Mouse (Mus musculus) mouse embryonic stem cell (cell line): ENCODE measurements around the gene Smarca2.

Experiments used
- in situ Hi-C, 2 experiments: fragments of 300-500 bp; cut with MboI; formaldehyde crosslinking; loops; 1 replicate in 1 of 2; 3 replicates in 1 of 2; pipeline ENCODE4 v1.14.3; 2019 to 2020; ENCODE audit warnings: low sequenced_read_pairs in 2 of 2, low pct_unique_long_range_greater_than_20kb in 1 of 2, mixed read lengths in 1 of 2; ENCODE audit not compliant: unreplicated experiment in 1 of 2

Gene Smarca2

DNA sequence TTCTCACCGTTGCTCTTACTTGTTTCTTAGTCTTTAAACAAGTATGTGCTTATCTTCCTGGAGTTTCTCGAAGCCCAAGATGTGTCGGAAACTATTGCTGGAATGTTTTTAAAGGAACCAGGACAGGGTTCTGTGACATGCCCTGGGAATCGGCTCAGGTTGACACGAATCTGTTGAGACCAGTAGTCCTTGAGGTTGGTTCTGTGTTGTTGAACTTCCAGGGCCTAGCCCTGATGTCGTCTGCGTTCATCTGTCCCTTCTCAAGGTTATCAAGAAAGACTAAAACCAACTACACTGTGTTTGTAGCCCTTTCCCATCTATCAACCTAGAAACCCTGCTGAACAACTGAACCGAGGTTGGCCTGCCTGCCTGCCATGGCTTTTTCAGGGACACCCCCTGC is 151.5 kb downstream of the Smarca2 start:
- in situ Hi-C loops = no loop called here

DNA sequence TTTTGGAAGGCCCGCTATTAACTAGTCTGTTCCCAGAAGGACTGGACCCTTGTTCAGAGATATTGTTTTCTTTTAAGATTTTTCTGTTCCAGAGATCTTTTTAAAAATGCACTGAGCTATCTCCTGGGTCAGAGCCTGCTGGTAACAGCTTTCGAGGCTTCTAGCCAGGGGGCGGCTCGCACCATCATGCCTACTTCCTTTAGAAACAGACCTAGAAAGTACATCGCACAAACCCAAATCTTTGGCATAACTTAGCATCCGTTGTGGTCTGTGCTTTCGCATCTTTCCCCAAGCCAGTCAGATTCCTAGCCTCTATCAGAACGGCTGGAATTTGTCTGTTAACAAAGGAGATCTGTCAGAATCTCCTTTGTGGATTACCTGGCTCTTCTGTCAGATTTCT is 153.3 kb downstream of the Smarca2 start:
- in situ Hi-C loops = no loop called here

DNA sequence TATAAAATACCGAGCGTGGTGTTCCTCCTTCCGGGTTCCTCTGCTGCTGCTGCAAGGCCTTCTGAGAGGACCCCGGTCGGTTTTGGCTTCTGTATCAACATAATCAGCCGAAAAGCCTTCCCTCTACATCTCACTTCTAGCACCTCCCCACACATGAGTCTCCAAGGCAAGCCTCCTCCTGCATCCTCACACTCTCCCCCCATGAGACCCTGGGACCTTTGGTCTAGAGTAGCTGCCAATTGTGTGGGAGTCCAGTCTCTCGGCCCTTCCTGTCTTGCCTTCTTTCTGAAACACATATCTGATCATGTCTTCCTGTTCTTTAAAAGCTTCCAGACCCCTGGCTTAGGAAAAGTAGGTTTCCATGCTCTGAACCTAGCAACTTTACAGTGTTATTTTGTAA is 153.8 kb downstream of the Smarca2 start:
- in situ Hi-C loops = no loop called here

DNA sequence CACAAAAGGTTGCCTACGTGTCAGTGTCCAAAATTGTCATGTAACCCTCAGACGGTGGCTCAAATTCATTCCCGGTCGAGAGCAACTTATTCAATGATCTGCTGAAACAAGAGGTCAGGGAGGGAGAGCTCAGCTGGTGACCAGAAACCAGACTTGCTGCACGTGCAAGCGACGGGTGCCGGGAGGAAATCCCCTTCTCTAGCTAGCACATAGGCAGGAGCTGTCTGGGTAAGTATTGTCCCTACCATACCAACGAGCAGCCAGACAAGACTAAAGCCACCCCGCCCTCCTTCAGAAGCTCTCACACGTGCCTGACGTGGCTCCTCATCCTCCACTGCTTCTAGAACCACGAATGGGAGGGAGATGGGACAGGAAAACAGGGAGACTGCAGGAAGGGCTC is 154.4 kb downstream of the Smarca2 start:
- in situ Hi-C loops = no loop called here

DNA sequence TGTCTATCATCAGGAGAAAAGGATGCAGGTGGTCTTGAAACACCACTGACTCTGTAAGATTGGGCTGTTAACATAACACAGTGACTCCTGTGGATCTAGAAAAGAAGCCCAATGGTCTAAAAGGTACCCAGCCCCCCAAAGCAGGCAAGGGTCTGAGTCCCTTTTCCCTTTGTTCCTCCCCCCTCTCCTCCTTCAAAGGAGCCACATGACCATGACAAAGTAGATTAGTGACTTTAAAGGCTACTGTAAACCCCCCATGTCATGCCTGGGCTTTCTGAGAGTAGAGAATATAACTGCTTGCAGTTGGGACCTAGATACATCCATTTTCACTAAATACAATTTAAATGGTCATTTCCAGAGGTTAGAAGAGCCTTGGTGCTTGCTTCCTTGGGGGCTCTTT is 156.4 kb downstream of the Smarca2 start:
- in situ Hi-C loops = no loop called here

DNA sequence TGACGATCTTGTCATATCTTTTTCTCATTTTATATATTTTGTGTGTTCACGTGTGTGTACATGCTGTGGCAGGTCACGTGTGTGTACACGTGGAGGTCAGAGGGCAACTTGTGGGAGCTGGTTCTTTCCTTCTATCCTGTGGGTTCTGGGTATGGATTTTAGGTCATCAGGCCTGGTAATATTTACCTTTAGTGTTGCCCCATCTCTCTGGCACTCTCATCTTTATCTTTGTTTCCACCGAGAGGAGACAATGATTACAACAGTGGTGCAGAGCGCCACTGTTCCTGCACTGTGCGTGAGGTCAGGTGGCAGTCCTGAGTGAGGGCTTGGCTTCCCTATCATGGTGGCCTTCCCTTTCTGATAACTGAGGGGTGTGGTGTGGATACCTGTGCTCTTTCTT is 160.6 kb downstream of the Smarca2 start:
- in situ Hi-C loops = no loop called here

DNA sequence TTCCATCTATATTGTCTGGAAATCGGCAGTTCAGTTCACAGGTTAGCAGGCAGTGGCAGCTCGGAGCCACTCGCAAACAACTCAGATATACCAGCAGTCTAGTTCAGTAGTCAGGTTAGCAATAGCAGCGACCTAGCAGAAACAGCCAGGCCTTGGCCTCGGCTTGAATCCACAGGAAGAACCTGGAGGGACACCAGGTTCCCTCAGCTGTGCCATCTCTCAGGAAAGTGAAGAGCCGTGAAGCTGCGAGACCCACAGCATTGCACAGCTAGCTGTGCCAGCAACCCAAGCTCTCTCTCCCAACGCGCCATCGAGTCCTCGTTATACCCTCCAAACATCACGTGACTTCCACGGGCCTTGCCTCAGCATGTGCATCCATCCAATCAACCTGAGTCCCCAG is 162.6 kb downstream of the Smarca2 start:
- in situ Hi-C loops = no loop called here

DNA sequence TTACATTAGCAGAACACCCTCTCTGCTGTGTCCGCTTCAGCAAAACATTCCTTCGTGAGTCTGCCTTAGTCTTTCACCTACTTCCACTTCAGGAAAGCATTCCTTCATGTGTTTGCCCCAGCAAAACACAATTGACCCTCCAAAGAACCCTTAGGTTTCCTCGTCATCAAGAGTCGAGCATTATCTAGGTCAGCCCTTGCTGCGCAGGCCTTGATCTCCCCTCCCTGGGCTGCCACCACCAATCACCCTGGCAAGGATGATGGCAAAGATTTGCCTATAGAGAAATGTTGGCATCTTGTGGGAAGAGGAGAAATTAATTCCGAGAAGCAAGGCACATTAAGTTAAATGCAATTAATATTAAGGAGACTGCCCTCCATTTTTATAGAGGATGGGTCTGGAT is 163.1 kb downstream of the Smarca2 start:
- in situ Hi-C loops = no loop called here

DNA sequence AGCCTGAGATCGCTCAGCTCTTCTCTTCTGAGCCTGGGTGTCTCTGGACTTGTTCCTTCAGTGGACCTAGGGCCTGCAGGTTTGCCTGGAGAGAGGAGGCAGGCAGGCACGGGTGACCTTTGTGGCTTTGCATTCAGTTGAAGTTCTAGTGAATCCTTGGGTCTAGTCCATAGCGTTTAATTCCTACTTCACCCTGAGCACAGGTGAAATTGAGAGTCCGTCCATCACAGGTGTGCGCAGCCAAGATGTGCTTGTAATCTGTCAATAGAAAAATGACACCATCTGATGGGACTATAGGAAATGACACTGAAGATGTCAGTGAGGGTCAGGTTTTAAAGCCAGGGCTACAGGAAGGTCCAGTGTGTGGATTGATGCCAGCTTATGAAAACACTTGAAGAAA is 164.0 kb downstream of the Smarca2 start:
- in situ Hi-C loops = no loop called here

DNA sequence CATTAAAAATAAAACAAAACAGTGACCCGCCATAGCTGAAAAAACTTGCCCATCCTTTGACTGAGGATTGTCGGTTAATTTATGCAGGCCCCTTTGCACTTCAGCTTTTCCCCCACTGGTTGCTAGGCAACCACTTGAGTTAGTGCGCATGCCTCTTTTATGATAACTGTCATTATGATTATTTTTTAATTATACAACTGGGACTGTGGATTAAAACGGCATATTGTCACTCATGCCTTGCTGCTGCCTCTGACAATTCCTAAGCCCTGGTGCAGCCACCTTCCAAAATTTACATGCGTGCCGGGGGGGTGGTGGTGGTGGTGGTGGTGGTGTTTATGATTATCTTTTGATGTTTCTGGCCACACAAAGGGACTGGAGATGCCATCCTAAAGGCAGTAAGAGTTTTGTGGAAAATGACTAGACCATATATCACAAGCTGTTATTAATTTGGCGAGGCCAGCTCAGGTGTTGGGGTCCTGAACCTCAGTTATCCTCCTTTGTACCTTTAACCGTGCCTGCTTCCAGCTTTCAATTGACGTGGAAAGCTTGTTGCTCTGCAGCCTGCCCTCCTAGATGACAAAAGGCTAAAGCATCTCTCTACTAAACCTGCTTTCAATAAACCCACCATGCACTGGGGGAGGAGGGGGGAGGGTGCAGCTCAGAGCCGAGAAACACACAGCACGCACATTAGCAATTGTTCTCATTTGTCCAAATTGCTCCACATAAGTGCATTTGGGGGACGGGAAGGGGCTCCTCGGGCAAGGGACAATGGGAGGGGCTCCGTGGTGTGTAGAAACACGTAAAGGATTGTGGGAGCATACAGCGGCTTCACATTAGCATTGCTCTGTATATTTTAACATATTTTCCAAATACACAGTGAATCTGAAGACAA is 165.0 kb downstream of the Smarca2 start:
- in situ Hi-C loops = no loop called here

DNA sequence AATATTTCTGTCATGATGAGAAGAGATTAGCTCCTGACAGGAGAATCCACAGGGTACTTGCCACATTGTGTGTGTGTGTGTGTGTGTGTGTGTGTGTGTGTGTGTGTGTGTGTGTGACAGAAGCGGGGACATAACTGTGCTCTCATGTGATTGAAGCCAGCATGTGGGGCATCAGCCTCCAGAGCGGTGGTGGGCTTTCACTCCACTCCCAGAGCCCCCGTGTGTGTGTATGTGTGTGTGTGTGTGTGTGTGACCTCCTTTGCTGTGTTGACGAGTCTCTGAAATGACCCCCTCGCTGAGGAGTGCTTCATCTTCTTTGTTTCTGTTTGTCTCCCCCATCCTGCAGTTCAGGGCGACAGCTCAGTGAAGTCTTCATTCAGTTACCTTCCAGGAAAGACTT is 165.7 kb downstream of the Smarca2 start:
- in situ Hi-C loops = no loop called here

DNA sequence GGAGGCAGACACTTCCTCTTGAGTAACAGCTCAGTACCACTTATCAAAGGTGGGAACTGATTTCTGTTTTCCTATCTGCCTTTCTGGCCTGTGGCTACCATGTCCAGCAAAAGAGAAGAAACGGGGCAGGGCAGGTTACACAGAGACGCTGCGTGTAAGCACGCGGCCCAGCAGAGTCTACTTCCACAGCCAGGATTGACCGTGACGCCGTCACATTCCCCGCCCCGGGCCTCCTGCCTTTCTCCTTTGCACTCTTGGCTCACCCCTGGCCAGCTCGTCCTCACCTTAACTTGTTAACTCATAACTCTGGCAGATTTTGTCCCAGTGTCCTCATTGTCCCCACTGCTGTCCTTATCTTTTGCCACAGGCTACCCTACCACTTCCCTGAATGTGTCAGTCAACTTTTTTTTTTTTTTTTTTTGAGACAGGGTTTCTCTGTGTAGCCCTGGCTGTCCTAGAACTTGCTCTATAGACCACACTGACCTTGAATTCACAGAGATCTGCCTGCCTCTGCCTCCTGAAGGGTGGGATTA is 167.3 kb downstream of the Smarca2 start:
- in situ Hi-C loops = no loop called here

DNA sequence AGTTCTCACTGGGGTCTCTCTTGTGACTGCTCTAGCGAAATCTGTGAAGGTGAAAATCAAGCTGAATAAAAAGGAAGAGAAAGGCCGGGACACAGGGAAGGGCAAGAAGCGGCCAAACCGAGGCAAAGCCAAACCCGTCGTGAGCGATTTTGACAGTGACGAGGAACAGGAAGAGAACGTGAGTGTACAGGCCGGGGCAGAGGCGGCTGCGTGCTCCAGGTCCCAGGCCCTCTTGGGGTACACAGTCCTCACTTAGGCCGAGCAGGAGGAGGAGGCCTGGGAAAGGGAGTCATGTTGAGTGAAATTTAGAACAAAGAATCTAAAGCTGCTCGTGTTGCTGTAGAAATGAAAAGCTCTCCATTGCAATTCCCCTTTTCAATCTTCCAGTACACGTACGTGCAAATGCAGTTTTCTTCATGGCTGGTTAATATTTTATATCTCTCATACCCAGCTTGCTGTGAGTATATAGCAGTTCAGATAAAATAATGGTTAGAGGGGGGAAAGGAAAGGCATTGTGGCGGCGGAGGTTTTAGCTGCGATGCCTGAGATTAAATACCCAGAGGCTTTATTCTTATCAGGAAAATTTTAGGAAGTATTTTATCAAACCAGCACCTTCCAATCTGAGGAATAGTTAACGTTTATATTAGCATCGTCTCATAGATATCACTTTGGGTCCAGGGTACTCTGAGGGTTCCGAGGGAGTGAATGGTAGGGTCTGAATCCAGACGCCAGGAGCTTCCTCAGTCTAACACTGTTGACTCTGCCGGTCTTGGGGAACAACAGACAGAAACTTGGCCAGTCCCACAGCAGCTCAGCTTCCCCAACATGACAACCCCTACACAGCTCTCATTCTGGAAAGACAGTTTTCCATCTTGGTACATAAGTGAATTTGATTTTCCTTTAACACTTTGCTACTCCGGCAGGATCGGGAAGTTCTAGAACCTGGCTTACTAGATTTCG is 171.5 kb downstream of the Smarca2 start:
- in situ Hi-C loops = no loop called here

DNA sequence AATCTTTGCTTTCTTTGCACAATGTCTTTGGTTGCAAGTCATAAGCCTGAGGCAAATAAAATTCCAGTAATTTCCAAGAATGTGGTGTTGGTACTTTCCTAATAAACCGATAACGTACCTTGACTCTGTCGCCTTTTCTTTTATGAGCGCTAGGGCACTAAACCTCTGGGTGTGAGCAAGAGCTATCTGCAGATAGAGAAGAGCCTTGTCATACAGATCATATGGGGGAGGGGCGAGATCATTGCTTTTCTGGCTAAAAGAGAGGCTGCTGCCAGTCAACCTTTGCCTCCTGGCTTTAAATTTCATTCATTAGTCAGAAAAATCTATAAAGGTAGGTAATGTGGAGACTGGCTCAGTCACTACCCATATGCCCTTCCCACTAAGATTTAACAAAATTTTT is 173.3 kb downstream of the Smarca2 start:
- in situ Hi-C loops = no loop called here

DNA sequence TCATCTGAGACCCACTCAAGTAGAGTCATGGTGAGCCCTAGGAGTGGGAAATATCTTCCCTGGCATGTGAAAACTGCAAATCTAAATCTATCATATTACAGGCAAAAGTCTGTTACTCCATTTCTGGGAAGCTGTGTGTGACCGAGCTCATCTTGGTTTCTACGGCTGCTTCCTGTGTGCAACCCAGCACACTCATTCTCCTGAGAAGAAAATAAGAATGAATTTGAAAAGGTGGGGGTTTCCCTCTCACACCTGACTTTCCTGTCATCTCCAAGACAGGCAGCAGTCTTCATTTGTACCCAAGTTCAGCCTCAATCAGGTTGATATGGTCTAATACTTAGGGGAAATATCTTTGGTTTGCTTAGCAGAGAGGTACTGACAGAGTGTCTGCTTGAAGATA is 176.4 kb downstream of the Smarca2 start:
- in situ Hi-C loops = no loop called here

DNA sequence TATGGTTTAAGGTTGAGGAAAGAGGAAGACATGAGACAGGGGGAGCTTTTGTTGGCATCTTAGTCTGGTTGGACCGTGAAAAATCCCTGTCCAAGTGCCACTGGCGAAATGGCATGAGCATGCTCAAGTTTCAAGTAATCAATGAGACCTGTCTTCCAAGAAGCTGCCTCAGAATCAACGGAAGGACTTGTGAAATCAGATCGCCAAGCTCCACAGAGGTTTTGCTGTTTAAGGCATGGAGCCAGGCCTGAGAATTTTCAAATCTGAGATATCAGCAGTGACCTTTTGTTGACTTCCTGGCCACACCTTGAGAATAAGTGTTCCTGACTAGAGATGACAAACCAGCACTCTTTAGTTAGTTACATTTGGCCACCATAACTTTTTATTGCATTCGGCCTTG is 183.6 kb downstream of the Smarca2 start:
- in situ Hi-C loops = no loop called here

DNA sequence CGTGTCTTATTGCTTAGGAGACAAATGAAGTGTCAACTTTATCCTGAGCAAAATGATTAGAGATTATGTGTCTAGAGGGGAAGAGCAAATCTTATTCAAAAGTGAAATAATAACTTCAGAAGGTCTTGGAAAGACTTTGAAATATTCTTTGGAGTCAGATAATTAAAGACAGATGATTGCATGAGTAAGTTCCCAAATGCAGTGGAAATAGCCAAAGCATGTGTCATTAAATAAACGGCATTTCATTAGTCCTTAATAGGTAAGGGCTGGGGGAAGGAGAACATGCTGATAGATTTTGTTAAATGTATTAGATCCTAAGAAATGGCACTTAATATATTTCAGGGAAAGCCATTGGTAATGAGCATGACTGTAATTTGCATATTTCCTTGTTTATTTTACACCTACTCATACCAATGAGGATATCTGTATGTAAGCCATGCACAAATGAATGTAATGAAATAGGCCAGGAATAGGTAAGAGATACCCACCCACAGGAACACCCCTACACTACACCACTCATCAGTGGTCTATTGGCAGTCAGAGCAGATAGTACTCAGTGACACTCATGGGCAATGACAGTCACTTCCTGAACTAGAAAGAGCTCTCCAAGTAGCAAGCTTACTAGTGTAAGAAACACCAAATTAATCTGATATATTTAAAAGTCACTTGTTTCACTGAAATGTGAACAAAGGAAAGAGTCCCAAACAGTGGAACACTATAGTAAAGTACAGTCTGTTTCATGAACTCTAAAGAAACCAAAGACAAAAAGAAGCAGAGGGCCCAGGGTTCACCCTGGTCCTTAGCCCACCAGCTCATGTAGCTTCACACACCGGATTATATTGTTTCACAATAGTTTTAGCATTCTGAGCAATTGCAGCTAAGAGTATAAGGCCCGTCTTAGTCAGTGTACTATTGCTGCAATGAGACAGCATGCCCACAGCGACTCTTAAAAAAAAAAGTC is 185.8 kb downstream of the Smarca2 start:
- in situ Hi-C loops = no loop called here

DNA sequence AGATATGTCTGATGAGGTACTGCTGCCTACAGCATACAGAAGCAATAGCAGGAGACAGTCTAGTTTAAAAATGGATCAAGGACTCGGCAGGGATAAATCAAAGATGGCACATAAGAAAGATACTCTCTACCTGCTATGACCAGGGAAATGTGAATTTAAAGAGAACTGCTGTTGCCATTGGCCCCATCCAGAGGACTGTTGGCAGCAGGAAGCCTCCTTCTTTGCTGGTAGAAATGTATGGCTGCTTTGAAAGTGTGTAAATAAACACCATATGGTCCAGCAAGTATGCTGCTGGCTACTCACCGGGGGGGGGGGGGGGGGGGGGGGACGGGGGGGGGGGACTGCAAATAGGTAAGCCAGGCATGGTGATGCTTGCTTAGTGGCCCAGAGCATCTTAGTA is 189.5 kb downstream of the Smarca2 start:
- in situ Hi-C loops = no loop called here
